Mouse (Mus musculus): Measurements from ENCODE around the gene Maneal. TPM values are rescaled to one million over a fixed set of nuclear protein-coding genes. Genes with fewer than 3 reads are reported as not detected.

Maneal gene
- polyA plus RNA-seq (2015; fragmentation: Nextera tagmentation; extraction: Ambion mirVana): 0.18 and 0.33 TPM in 2 replicates

DNA sequence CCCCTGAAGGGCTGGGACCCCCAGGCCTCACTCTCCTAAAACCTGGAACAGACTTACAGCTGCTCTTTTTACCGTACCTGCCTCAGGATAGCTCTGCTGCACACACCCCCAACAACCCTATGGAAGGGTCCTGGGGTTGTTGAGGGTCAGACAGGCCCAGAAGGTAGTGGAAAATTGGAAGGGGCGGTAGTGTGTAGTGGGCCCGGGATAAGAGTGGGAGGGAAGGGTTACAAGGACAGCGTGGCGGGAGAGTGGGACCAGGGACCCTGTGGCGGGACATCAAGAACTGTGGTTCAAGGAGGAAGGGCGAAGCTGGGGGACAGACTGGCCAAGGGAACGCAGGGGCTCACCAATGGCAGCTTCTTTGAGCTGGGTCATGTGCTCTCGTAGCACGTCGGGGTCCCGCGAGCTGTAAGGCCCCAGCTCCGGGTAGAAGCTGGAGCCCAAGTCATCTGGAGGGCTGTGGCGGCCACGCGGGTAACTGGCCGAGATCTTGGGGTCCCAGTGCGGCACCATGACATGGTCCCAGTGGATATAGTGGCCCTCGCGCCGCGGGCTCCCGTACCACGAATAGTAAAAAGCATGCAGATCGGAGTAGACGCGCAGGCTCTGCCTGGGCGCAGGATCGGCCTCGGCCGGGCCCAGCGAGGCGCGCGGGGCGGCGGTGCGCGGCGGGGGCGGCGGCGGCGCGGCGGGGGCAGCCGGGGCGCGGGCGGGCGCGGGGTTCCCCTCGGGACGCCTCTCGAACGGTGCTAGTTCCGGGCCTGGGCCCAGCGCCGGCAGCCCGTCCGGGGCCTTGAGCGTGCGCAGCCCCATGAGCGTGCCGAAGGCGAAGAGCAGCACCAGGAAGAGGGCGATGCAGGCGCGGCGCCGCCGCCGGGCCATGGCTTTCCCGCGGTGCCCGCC lies at the start of gene Maneal:
Gene Maneal, minus strand, starts transcription at position 889 of the 906 bp plus-strand sequence.
- Histone ChIP-seq H3K9ac (ENCODE audit: low read length) (no peak within 1 kb of the TSS), H3K27ac (ENCODE audit: low read length) (no peak within 1 kb of the TSS), H3K4me1 (replicated peaks; ENCODE audit: control insufficient read depth, insufficient read depth, low read length) (no peaks in the 10 kb centered on the region), H3K4me2 (ENCODE audit: low read depth, low read length) (peak within 1 kb of the TSS; percentile 59), H3K27me3 (ENCODE audit: control insufficient read depth, insufficient read depth, low read depth, low read length) (peaks cover 25% of the 10 kb centered on the region), H3K36me3 (ENCODE audit: control insufficient read depth, insufficient read depth, low read length) (no peaks in the 10 kb centered on the region), H3K4me3 (ENCODE audit: low read length) (peak within 1 kb of the TSS; percentile 49), H3K9me3 (ENCODE audit: control insufficient read depth, low read length) (no peaks in the 10 kb centered on the region)
- peak; percentile 22; the same call in 1 of the 2 replicates for ATAC-seq (ENCODE audit: low read depth)
- 5% methylated on average over 62 of the region's 77 CpGs for WGBS

DNA sequence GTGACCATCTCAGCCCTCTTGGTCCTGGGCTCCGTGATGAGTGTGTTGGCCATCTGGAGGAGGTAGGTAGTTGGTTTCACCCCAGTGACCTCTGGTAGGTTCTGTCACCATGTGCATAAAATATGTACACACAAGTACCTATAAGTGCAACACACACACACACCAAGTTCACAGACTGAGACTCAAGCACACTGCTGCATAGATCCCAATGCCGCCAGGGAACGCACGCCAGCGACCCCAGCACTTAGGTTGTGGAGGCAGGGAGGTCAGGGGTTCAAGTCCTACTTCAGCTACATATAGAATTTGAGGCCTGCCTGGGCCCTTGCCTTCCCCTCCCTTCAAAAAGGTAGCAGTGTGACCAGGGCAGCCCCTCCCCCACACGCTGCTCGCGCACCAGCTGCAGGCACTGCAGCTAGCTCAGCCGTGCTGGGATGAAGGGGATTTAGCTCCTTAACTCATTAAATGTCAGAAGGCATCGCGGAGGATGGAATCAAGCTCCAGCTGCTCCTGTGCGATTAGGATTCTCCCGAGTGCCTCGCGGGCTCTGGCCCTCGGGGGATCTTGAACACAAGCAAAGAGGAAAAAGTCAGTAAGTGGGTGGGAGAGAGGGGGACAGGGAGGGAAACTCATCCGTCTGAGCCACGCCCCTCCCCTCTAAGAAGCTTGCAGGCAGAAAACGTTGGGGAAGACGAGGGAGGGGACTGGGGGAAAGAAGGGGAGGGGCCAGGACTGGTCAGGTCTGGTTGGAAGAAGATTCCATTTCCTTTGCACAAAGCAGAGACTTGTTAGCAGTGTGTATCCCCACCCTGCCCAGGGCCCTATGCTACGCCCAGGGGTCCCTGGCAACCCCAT lies 44.2 kb upstream of the Maneal start:
- WGBS: 8% methylated on average over 21 of the region's 21 CpGs
- no peak overlapping the region for H3K9ac ChIP-seq (ENCODE audit: low read length)
- H3K4me2 ChIP-seq (ENCODE audit: low read depth, low read length): peak overlapping the region; percentile 25
- peaks cover 4% of the 10 kb centered on the region; the same call in 1 of the 2 replicates for H3K4me1 ChIP-seq (replicated peaks; ENCODE audit: control insufficient read depth, insufficient read depth, low read length)
- H3K27me3 ChIP-seq (ENCODE audit: control insufficient read depth, insufficient read depth, low read depth, low read length): no peaks in the 10 kb centered on the region
- H3K36me3 ChIP-seq (ENCODE audit: control insufficient read depth, insufficient read depth, low read length): no peaks in the 10 kb centered on the region
- H3K4me3 ChIP-seq (ENCODE audit: low read length): no peak overlapping the region
- no peak overlapping the region for H3K27ac ChIP-seq (ENCODE audit: low read length)
- no peaks in the 10 kb centered on the region for H3K9me3 ChIP-seq (ENCODE audit: control insufficient read depth, low read length)
- no peak for ATAC-seq (ENCODE audit: low read depth)

DNA sequence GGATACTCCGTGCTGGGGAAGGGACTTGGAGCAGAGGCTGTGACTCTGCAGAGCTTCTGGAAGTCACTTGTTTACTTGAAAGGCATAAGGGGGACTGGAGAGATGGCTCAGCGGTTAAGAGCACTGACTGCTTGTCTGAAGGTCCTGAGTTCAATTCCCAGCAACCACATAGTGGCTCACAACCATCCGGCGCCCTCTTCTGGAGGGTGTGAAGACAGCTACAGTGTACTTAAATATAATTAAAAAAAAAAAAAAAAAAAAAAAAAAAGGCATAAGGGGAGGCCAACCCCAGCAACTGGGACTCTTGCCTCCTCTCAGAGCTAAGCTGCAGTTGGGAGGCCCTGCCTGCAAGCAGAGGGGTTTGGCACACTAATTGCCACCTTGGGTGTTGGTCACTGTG lies 43.4 kb upstream of the Maneal start:
- Histone ChIP-seq H3K27me3 (ENCODE audit: control insufficient read depth, insufficient read depth, low read depth, low read length) (no peaks in the 10 kb centered on the region), H3K36me3 (ENCODE audit: control insufficient read depth, insufficient read depth, low read length) (no peaks in the 10 kb centered on the region), H3K4me3 (ENCODE audit: low read length) (no peak overlapping the region), H3K4me2 (ENCODE audit: low read depth, low read length) (no peak overlapping the region), H3K4me1 (replicated peaks; ENCODE audit: control insufficient read depth, insufficient read depth, low read length) (peaks cover 4% of the 10 kb centered on the region; the same call in 1 of the 2 replicates), H3K27ac (ENCODE audit: low read length) (no peak overlapping the region), H3K9ac (ENCODE audit: low read length) (no peak overlapping the region), H3K9me3 (ENCODE audit: control insufficient read depth, low read length) (no peaks in the 10 kb centered on the region)
- no peak for ATAC-seq (ENCODE audit: low read depth)
- 49% methylated on average over 4 of the region's 4 CpGs for WGBS

DNA sequence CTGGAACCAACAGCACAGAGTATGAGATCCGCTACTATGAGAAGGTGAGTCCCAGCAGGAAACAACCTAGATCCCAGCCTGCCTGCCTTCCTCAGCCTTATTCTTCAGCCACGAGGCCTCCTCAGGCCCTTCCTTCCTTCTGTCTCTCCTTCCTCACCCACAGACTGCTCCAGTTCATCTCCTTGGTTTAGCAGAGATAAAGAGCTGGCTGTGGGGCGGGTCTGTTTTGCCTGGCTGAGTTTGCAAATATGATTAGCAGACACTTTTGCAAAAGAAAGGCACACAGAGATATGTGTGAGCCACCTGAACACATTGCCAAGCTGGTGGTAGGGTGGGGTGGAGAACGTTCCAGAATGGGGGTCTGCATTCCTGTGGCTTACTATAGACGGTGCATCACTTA lies 37.9 kb upstream of the Maneal start:
- no peak overlapping the region for H3K4me2 ChIP-seq (ENCODE audit: low read depth, low read length)
- peaks cover 22% of the 10 kb centered on the region for H3K27me3 ChIP-seq (ENCODE audit: control insufficient read depth, insufficient read depth, low read depth, low read length)
- no peak overlapping the region for H3K4me3 ChIP-seq (ENCODE audit: low read length)
- WGBS: 40% methylated on average over 5 of the region's 5 CpGs
- no peak overlapping the region for H3K9ac ChIP-seq (ENCODE audit: low read length)
- no peaks in the 10 kb centered on the region; the same call in 1 of the 2 replicates for H3K4me1 ChIP-seq (replicated peaks; ENCODE audit: control insufficient read depth, insufficient read depth, low read length)
- no peak for ATAC-seq (ENCODE audit: low read depth)
- no peaks in the 10 kb centered on the region for H3K9me3 ChIP-seq (ENCODE audit: control insufficient read depth, low read length)
- no peak overlapping the region for H3K27ac ChIP-seq (ENCODE audit: low read length)
- H3K36me3 ChIP-seq (ENCODE audit: control insufficient read depth, insufficient read depth, low read length): no peaks in the 10 kb centered on the region

DNA sequence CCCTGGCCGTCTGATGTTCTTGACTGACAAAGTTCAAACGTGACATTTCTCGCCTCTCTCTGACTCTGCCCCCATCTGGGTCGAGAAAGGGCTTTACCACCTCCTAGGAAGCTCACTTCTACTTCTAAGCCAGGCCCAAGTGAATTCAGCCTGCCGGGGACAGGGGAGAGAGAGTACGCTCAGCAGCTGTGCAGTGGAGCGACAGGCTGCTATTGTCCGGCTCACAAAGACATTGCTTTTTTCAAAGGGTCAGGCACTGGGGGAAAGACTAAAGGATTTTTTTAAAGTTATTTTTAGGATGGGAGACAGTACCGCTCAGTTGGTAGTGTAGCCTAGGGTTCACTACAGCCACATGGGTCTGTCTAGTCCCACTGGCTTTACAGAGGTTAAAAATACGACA lies 36.5 kb upstream of the Maneal start:
- H3K9me3 ChIP-seq (ENCODE audit: control insufficient read depth, low read length): no peaks in the 10 kb centered on the region
- H3K4me3 ChIP-seq (ENCODE audit: low read length): no peak overlapping the region
- H3K27ac ChIP-seq (ENCODE audit: low read length): no peak overlapping the region
- peaks cover 36% of the 10 kb centered on the region for H3K27me3 ChIP-seq (ENCODE audit: control insufficient read depth, insufficient read depth, low read depth, low read length)
- no peaks in the 10 kb centered on the region; the same call in 1 of the 2 replicates for H3K4me1 ChIP-seq (replicated peaks; ENCODE audit: control insufficient read depth, insufficient read depth, low read length)
- no peaks in the 10 kb centered on the region for H3K36me3 ChIP-seq (ENCODE audit: control insufficient read depth, insufficient read depth, low read length)
- no peak overlapping the region for H3K4me2 ChIP-seq (ENCODE audit: low read depth, low read length)
- no peak for ATAC-seq (ENCODE audit: low read depth)
- H3K9ac ChIP-seq (ENCODE audit: low read length): no peak overlapping the region
- WGBS: 50% methylated on average over 10 of the region's 10 CpGs

DNA sequence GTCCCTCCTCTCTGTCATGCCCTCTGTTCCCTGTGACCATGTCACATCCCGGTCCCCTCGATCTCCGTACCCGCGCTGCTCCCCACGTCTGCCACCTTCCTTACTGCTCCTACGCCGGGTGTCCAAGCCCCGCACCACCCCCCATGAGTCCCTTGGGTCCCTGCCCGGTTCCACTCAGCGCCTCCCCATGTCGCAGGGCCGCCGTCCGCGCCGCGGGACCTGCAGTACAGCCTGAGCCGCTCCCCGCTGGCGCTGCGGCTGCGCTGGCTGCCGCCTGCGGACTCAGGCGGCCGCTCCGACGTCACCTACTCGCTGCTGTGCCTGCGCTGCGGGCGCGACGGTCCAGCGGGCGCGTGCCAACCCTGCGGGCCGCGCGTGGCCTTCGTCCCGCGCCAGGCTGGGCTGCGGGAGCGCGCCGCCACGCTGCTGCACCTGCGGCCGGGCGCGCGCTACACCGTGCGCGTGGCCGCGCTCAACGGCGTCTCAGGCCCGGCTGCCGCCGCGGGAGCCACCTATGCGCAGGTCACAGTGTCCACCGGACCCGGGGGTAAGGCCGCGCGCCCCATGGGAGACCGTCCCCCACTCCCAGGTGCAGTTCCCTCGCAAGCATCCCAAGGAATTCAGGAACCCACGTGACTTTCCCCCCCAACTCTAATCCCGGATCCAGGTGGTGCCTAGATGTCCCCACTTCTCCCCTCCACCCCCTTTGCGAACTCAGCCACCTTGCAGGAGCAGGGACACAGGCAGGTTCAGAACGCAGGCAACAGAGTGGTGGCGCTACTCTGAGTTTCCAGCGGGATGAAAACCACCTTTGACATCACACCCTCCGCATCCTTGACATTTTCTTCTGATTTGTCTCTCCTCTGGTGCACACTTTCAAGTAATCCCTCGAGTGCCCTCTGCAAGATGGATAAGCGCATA lies 32.8 kb upstream of the Maneal start:
- Histone ChIP-seq H3K9me3 (ENCODE audit: control insufficient read depth, low read length) (no peaks in the 10 kb centered on the region), H3K4me1 (replicated peaks; ENCODE audit: control insufficient read depth, insufficient read depth, low read length) (no peaks in the 10 kb centered on the region; the same call in 1 of the 2 replicates), H3K4me3 (ENCODE audit: low read length) (peak overlapping the region; percentile 33), H3K9ac (ENCODE audit: low read length) (no peak overlapping the region), H3K27ac (ENCODE audit: low read length) (no peak overlapping the region), H3K4me2 (ENCODE audit: low read depth, low read length) (peak overlapping the region; percentile 56), H3K36me3 (ENCODE audit: control insufficient read depth, insufficient read depth, low read length) (no peaks in the 10 kb centered on the region), H3K27me3 (ENCODE audit: control insufficient read depth, insufficient read depth, low read depth, low read length) (peaks cover 45% of the 10 kb centered on the region)
- WGBS: 2% methylated on average over 63 of the region's 83 CpGs
- ATAC-seq (ENCODE audit: low read depth): no peak

DNA sequence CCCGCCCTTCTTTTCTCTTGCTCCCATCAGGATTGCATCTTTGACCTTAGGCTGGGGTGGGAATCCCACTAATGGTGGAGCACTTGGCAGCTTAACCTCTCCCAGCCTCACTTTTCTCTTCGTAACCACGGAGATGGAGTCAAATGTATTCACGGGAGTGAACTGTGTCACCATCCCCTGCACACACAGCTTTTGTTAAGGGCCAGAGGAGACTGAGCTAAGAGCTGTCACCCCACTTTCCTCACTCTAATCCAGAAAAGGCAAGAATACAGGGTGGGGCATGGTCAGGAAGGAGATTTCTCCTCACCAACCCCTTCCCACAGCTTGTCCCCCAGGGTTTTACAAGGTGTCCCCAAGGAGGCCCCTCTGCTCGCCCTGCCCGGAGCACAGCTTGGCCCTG lies 31.8 kb upstream of the Maneal start:
- ATAC-seq (ENCODE audit: low read depth): no peak

DNA sequence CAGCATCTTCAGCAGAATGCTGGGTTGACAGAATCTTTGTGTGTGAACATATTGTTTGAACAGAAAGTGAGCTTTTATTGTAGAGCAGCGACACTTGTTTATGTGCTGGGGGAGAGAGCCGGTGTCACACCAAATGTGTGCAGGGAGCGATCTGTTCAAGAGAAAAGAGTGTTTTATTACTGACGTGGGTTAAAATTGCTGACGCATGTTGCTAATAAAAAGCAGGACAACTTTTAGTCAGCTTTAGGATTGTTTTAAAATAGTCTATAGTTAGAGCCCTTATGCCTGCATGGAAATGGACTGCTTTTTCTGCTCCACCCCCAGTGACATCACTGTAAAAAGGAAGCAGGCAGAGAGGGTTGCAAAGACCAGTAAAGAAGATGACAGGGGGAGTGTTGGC lies 28.9 kb upstream of the Maneal start:
- no peak overlapping the region for H3K27ac ChIP-seq (ENCODE audit: low read length)
- no peak for ATAC-seq (ENCODE audit: low read depth)
- peaks cover 37% of the 10 kb centered on the region for H3K27me3 ChIP-seq (ENCODE audit: control insufficient read depth, insufficient read depth, low read depth, low read length)
- H3K9me3 ChIP-seq (ENCODE audit: control insufficient read depth, low read length): no peaks in the 10 kb centered on the region
- H3K4me1 ChIP-seq (replicated peaks; ENCODE audit: control insufficient read depth, insufficient read depth, low read length): no peaks in the 10 kb centered on the region; the same call in 1 of the 2 replicates
- H3K4me2 ChIP-seq (ENCODE audit: low read depth, low read length): no peak overlapping the region
- no peak overlapping the region for H3K4me3 ChIP-seq (ENCODE audit: low read length)
- WGBS: 71% methylated on average over 5 of the region's 5 CpGs
- H3K36me3 ChIP-seq (ENCODE audit: control insufficient read depth, insufficient read depth, low read length): no peaks in the 10 kb centered on the region
- H3K9ac ChIP-seq (ENCODE audit: low read length): no peak overlapping the region

More for the DNA sequence above, 31.8 kb upstream of the Maneal start:
- Histone ChIP-seq H3K4me1 (replicated peaks; ENCODE audit: control insufficient read depth, insufficient read depth, low read length) (no peaks in the 10 kb centered on the region; the same call in 1 of the 2 replicates), H3K4me2 (ENCODE audit: low read depth, low read length) (no peak overlapping the region), H3K9me3 (ENCODE audit: control insufficient read depth, low read length) (no peaks in the 10 kb centered on the region), H3K27ac (ENCODE audit: low read length) (no peak overlapping the region), H3K36me3 (ENCODE audit: control insufficient read depth, insufficient read depth, low read length) (no peaks in the 10 kb centered on the region), H3K4me3 (ENCODE audit: low read length) (no peak overlapping the region), H3K9ac (ENCODE audit: low read length) (no peak overlapping the region), H3K27me3 (ENCODE audit: control insufficient read depth, insufficient read depth, low read depth, low read length) (peaks cover 40% of the 10 kb centered on the region)
- 24% methylated on average over 6 of the region's 6 CpGs for WGBS

Data from lung, embryonic 16.5 days (tissue).